Mouse (Mus musculus): Measurements from ENCODE around the gene Usp35.
A peak's percentile ranks its signal among the peaks of the same experiment; 100 is the strongest.

Gene Usp35

DNA sequence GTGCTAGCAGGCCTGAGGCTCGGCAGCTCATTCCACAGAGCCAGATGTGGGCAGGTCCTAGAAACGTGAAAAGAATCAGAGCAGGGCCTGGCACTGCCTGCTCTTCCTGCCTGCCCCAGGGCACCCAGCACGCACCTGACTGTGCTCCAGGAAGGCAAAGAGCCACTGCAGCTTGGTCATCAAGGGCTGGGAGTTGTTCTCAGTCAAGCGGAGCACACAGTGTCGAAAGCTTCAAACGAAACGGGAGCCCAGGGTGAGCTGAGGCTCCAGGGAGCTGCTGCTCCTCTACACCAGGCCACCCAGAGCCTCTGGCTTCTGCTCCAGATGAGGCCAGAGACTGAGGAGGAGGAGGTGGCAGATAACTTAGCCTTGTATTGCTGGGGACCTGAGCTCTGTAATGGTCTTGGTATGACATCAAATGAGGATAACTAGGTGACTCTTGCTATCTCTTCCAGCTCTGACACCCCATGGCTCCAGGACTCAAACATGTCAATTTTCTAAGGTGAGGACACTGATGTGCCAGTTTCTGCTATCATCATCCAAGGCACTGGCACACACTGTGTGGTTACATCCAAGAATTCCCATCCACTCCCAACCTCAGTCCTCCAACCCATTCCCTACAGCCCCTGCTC, 18.3 kb downstream of the Usp35 start:
- no peak for DNase-seq (ENCODE audit: low read depth)

GRCm38 (mm10) chr7:97312856-97313255, 19.0 kb downstream of the Usp35 start:
- DNase-seq (ENCODE audit: low read depth) = no peak

DNA sequence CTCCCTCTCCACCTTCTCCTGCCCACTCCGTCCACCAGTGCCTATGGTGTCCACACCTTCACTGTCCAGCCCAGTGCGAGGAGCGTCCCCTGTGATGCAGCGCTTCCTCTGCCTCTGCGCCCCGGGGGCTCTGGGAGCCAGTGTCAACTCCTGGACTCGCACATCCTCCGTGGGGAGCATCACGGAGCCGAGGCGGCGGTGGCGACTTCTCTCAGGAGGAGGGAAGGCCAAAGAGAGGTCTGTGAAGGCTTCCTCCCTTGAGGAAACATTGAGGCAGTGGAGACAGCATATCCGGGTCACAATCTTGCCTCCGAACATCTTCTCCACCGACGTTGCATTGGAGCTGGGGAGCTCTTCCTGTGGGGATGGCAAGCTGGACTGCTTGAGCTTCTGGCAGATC, 19.6 kb downstream of the Usp35 start:
- DNase-seq (ENCODE audit: low read depth) = no peak

- no peak for DNase-seq (ENCODE audit: low read depth)
These were observed 20.2 kb downstream of the Usp35 start for GRCm38 (mm10) chr7:97311620-97312019.

GRCm38 (mm10) chr7:97310341-97310635, 21.5 kb downstream of the Usp35 start:
- no peak for DNase-seq (ENCODE audit: low read depth)

DNA sequence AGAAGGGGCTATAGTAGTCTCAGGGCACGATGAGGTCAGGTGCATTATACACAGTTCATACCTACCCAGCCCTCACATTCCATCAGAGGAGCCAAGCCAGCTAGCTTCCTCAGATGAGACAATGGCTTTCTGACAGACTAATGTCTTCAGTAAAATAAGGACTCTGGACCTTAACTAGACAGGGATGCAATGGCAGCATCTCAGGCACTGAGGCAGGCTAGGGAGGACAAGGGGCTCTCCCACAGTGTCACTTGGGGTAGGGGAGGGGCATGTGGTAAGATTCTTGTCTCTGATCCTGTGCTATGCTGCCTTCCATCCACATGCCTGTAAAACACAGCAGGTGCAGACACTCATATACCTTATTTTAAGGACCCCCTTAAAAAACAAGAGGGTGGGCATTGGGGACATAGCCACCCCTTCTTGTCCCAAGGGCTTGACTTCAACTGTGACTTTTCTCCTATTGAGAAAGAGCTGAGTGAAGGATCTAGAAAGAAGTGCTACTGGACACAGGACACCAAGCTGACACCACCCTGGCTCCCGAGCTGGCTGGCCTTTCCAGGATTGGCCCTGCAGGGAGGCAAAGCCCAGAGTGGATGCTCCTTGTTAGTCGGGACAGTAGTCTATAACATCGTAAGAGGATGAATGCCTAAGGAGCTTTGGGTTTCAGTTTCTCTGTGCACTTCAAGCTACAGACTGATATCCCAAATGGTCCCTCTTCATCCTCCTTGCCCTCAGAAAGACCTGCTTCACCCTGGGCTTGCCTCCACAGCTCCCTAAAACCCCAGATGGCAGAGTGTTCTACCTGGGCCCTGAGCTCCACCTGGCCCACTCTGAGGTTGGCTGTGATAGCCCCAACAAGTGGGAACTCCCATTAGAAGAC, 22.1 kb downstream of the Usp35 start:
- no peak for DNase-seq (ENCODE audit: low read depth)

GRCm38 (mm10) chr7:97307546-97307945, 24.3 kb downstream of the Usp35 start:
- no peak for DNase-seq (ENCODE audit: low read depth)

GRCm38 (mm10) chr7:97306813-97307212, 25.0 kb downstream of the Usp35 start:
- DNase-seq (ENCODE audit: low read depth) = no peak

DNA sequence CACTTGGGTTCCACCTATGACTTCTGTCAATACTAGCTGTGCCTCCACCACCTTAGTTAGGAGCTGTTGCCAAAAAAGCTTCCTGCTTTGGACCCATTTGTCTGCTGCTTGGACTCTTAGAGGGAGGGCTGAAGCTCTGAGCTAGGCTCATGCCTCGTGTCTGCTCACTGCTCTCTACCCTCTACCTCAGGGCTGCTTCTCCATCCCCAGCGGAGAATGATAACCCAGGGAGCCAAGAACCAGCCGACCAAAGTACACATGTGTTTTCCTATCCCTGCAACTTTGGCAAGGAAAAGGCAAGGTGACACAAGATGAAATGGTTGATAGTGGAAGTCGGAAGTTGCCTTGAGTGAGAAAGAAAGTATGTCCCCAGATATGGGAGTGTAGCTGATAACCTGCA, 26.6 kb downstream of the Usp35 start:
- no peak for DNase-seq (ENCODE audit: low read depth)

- DNase-seq (ENCODE audit: low read depth) = no peak
These were observed 27.3 kb downstream of the Usp35 start for GRCm38 (mm10) chr7:97304471-97304870.

GRCm38 (mm10) chr7:97303614-97304013, 28.2 kb downstream of the Usp35 start:
- DNase-seq (ENCODE audit: low read depth) = no peak

DNA sequence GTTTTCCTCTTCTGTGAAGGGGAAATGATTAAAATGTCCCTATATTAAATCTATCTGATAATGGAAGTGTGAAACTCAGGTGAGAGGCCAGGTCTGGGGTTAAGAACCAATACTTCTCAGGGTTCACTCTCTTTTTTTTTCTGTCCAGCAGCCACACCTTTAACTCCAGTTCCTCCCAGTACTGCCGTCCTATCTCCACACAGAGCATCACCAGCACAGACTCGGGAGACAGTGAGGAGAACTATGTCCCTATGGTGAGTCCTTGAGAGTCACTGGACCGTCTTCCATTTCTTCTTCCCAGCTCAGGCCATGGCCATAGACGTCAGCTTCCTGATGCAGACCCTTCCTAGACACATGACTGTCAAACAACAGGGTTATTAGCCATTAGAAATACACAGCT, 28.9 kb downstream of the Usp35 start:
- no peak for DNase-seq (ENCODE audit: low read depth)

GRCm38 (mm10) chr7:97302261-97302660, 29.6 kb downstream of the Usp35 start:
- DNase-seq (ENCODE audit: low read depth) = no peak

GRCm38 (mm10) chr7:97301321-97301720, 30.5 kb downstream of the Usp35 start:
- DNase-seq (ENCODE audit: low read depth) = no peak

DNA sequence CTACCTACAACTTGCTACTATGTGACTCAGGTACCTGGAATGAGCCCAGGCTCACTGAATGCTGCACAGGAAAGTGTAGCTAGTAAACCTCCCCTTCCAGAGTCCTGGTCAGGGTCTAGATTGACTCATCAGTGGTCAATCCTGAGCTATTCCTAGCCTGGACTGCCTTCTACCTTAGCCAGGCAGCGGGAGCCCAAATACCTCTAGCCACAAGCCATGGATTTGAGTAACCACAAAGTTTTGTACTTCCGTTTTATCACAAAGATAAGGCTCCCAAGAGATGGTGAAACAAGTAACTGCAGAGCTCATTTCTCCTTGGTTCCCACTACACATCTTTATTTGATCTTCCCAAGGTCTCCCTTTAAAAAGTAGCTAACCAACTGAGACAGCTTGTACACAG, 30.9 kb downstream of the Usp35 start:
- no peak for DNase-seq (ENCODE audit: low read depth)

GRCm38 (mm10) chr7:97298943-97299342, 32.9 kb downstream of the Usp35 start:
- DNase-seq (ENCODE audit: low read depth) = no peak

GRCm38 (mm10) chr7:97298279-97298678, 33.5 kb downstream of the Usp35 start:
- DNase-seq (ENCODE audit: low read depth) = no peak

- DNase-seq (ENCODE audit: low read depth) = peak; percentile 74
These were observed 34.4 kb downstream of the Usp35 start for GRCm38 (mm10) chr7:97297466-97297865.

DNA sequence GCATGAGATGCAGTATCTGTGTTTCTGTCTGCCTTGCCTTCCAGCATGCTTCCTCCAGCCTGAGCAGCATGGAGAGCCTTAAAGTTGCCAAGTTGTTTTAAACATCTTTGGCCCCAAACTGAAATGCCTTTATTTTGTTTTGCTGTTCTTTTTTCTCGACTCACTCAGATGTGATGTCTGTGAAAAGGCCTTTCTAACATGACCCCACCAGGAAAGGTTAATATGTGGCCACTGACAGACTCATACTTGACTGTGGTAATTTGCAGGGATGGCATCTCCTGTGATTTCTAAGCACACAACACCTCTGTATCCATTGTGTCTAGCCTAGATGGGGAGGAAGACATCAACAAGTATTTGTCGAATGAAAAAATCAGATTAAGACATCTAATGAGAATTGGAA, 34.8 kb downstream of the Usp35 start:
- no peak for DNase-seq (ENCODE audit: low read depth)

DNA sequence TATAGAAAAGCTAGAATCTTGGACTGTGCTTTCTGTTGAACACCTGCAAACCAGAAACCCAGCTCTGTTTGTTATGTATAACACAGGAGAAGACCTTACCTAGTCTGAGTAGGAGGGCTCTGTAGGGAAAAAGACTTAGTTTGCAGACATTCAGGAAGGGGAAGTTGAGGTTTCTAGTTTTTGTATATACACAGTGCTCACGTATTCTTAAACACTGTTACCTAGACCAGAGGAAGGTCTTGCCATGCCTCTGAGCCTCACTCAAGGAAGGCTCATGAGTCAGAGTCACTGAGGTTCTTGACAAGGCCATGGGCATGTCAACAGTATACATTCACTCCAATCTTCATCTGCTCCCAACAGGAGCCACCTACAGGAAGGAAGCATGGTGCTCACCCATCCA, 60.8 kb downstream of the Usp35 start:
- DNase-seq (ENCODE audit: low read depth) = no peak

GRCm38 (mm10) chr7:97270367-97270766, 61.5 kb downstream of the Usp35 start:
- peak; percentile 47 for DNase-seq (ENCODE audit: low read depth)

GRCm38 (mm10) chr7:97262541-97262940, 69.3 kb downstream of the Usp35 start:
- DNase-seq (ENCODE audit: low read depth) = no peak

Data from c-Kit-positive CD71-positive TER-119-negative erythroid progenitor cells, embryonic 14.5 days (primary cell).